Mouse (Mus musculus) kidney, adult 18-20 months (tissue): Measurements from ENCODE around the gene Hunk.

Source experiments
- DNase-seq: peaks from one replicate; pipeline ENCODE4 v3.0.0; 2021

The Hunk gene

GRCm38 (mm10) chr16:90511551-90512296 lies 125.9 kb downstream of the Hunk start:
- no peak for DNase-seq

- DNase-seq, result no peak
These were observed 131.2 kb downstream of the Hunk start for GRCm38 (mm10) chr16:90517041-90517440.

GRCm38 (mm10) chr16:90518232-90518631 lies 132.4 kb downstream of the Hunk start:
- no peak for DNase-seq

- DNase-seq, result no peak
These were observed 133.0 kb downstream of the Hunk start for GRCm38 (mm10) chr16:90518732-90519295.

GRCm38 (mm10) chr16:90521191-90521950 lies 135.6 kb downstream of the Hunk start:
- no peak for DNase-seq

GRCm38 (mm10) chr16:90521951-90522255 lies 136.1 kb downstream of the Hunk start:
- DNase-seq, result no peak

GRCm38 (mm10) chr16:90522575-90522974 lies 136.8 kb downstream of the Hunk start:
- no peak for DNase-seq

- no peak for DNase-seq
These were observed 137.6 kb downstream of the Hunk start for GRCm38 (mm10) chr16:90523373-90523772.

GRCm38 (mm10) chr16:90523894-90524293 lies 138.1 kb downstream of the Hunk start:
- no peak for DNase-seq

- no peak for DNase-seq
These were observed 138.6 kb downstream of the Hunk start for GRCm38 (mm10) chr16:90524393-90524792.

GRCm38 (mm10) chr16:90533119-90533673 lies 147.4 kb downstream of the Hunk start:
- no peak for DNase-seq

- DNase-seq, result no peak
These were observed 148.8 kb downstream of the Hunk start for GRCm38 (mm10) chr16:90534591-90534990.

- DNase-seq, result no peak
These were observed 153.1 kb downstream of the Hunk start for GRCm38 (mm10) chr16:90538926-90539325.

- DNase-seq, result no peak
These were observed 155.4 kb downstream of the Hunk start for GRCm38 (mm10) chr16:90541191-90541590.

- DNase-seq, result no peak
These were observed 156.6 kb downstream of the Hunk start for GRCm38 (mm10) chr16:90542383-90542782.

GRCm38 (mm10) chr16:90544175-90544574 lies 158.4 kb downstream of the Hunk start:
- no peak for DNase-seq

GRCm38 (mm10) chr16:90545509-90545908 lies 159.7 kb downstream of the Hunk start:
- DNase-seq, result no peak

GRCm38 (mm10) chr16:90546591-90546990 lies 160.8 kb downstream of the Hunk start:
- no peak for DNase-seq

GRCm38 (mm10) chr16:90547996-90548395 lies 162.2 kb downstream of the Hunk start:
- DNase-seq, result no peak
